Mouse (Mus musculus) ES-Bruce4 (cell line): ENCODE results near the gene Hgd. TPM values are rescaled to one million over a fixed set of nuclear protein-coding genes. Genes with fewer than 3 reads are reported as not detected.

Experiments
- H3K27ac ChIP-seq: 2 replicates; pipeline ENCODE4 v1.5.1; 2012; ENCODE audit warnings: low read length, inconsistent platforms; ENCODE audit not compliant: insufficient read depth
- H3K27me3 ChIP-seq: 2 replicates; pipeline ENCODE4 v1.6.1; 2012; ENCODE audit warnings: mild to moderate bottlenecking, low read length, inconsistent platforms; ENCODE audit not compliant: control insufficient read depth, poor library complexity, insufficient read depth, severe bottlenecking
- H3K36me3 ChIP-seq: 2 replicates; pipeline ENCODE4 v1.6.1; 2012; ENCODE audit warnings: inconsistent platforms, mild to moderate bottlenecking, low read length, moderate library complexity; ENCODE audit not compliant: control insufficient read depth, poor library complexity, insufficient read depth, severe bottlenecking
- H3K4me1 ChIP-seq: one replicate; pipeline ENCODE4 v1.8.1; 2011; ENCODE audit warnings: low read length; ENCODE audit not compliant: control insufficient read depth, insufficient read depth
- H3K4me3 ChIP-seq: 2 replicates; pipeline ENCODE4 v1.5.1; 2011; ENCODE audit warnings: low read depth, mild to moderate bottlenecking, low read length
- H3K9ac ChIP-seq: 2 replicates; pipeline ENCODE4 v1.6.1; 2012; ENCODE audit warnings: low read depth, mild to moderate bottlenecking, inconsistent platforms; ENCODE audit not compliant: poor library complexity, severe bottlenecking
- H3K9me3 ChIP-seq: replicated peaks from 2 replicates; pipeline ENCODE4 v1.6.1; 2012; ENCODE audit warnings: mild to moderate bottlenecking, low read length, inconsistent platforms; ENCODE audit not compliant: control insufficient read depth, poor library complexity, insufficient read depth, severe bottlenecking
- CTCF ChIP-seq: IDR thresholded peaks from one replicate; pipeline ENCODE4 v1.8.1; 2011; ENCODE audit warnings: low read depth, low read length
- EP300 ChIP-seq: IDR thresholded peaks from 2 replicates; pipeline ENCODE4 v1.6.1; 2011; ENCODE audit warnings: low read depth, low read length; ENCODE audit not compliant: insufficient read depth
- POLR2A ChIP-seq: IDR thresholded peaks from one replicate; pipeline ENCODE4 v1.8.1; 2011; ENCODE audit warnings: low read length; ENCODE audit not compliant: insufficient read depth
- polyA plus RNA-seq: library from polyadenylated mRNA; stranded (reverse); fragments of >200 nt; gene quantifications from 2 replicates; pipeline ENCODE4 v1.2.4, GENCODE M21; 2011; ENCODE audit warnings: low read depth; ENCODE audit not compliant: missing spikeins, insufficient read depth, insufficient read length

The Hgd gene
- polyA plus RNA-seq, 1 experiment: not detected

DNA sequence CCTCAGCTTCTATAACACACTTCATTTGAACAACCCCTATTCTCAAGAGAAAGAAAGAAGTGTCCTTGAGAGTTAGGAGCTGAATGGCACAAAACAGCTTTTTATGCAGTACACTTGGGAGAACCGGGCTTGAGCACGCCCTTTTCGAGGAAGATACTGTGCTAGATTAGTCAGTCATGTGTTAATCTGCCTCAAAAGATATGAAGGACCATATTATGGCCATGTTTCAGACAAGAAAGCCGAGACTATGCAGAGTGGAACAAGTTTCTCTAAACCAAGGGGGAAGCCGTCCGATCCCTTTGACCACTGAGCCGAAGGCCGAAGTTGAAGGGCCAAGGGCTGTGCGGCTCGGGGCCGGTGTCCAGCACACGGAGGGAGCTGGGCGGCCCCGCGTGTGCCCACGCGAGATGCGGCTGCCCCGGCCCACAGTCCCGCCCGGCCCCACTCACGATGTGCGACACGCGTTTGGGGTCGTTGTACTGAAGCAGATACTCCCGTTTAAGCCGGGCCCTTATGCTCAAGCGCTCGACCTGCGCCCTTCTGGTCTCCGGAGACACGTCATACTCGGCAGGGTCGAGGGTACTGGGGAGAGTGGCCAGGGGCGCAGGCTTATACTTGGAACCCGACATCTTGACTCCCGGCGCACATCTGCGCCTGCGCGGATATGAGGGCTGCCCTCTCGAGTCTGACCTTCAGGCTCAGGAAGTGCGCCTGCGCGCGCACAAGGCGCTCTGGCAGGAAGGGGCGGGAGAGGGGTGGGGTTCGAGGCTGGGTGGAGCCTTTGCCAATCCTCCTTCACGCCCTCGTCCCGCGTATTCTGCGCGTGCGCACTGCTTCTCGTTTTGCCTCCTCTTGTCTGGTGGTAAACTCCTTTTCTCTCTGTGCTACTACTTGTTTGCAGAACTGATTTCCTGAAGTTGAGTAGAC, 74.0 kb downstream of the Hgd start, which contains the start of gene Ndufb4:
Gene Ndufb4, minus strand, starts transcription at position 723 of the 927 bp plus-strand sequence.
- Histone ChIP-seq H3K27me3 (no peaks in the 10 kb centered on the region), H3K9ac (peak within 1 kb of the TSS; percentile 91), H3K9me3 (no peaks in the 10 kb centered on the region), H3K4me1 (no peaks in the 10 kb centered on the region), H3K4me3 (peak within 1 kb of the TSS; percentile 98), H3K27ac (peak within 1 kb of the TSS; percentile 74), H3K36me3 (peaks cover 1% of the 10 kb centered on the region; the same call in 1 of the 2 replicates)
- TF ChIP-seq CTCF (no peak), POLR2A (peak; percentile 16), EP300 (peak; percentile 28; the same call in 1 of the 2 replicates)

DNA sequence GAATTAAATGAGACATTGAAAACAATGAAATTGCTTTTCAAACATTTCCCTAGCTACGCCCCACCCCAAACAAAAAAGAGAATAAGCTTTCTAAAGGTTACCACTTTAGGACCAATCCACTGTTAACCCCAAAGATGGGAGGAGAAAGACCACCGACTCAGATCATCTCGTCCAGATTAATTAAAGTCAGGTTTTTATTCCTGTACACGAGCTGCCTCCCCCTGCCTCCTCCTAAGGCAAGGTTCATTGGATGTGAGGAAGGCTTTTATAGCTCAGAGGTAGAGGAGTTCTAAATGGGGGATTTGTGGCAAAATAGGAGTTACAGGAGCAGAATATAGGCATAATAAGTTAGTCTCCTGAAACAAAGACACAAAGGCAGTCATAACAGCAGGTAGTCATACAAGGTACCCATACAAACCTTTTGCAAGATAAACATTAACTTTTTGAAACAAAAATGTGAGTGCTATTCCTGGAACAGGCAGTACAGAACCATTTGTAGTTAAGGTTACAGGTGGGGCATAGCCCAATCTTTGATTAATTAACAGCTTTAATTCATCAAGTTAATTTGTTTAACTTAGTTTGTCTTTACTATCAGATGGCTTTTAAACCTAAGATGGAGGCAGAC, 75.0 kb downstream of the Hgd start:
- H3K4me3 ChIP-seq: no peak overlapping the region
- TF ChIP-seq EP300 (no peak), POLR2A (no peak)
- H3K27ac ChIP-seq: peak overlapping the region; percentile 74
- no peaks in the 10 kb centered on the region for H3K36me3 ChIP-seq
- H3K9ac ChIP-seq: no peak overlapping the region
- no peaks in the 10 kb centered on the region for H3K9me3 ChIP-seq
- H3K27me3 ChIP-seq: no peaks in the 10 kb centered on the region
- no peaks in the 10 kb centered on the region for H3K4me1 ChIP-seq

DNA sequence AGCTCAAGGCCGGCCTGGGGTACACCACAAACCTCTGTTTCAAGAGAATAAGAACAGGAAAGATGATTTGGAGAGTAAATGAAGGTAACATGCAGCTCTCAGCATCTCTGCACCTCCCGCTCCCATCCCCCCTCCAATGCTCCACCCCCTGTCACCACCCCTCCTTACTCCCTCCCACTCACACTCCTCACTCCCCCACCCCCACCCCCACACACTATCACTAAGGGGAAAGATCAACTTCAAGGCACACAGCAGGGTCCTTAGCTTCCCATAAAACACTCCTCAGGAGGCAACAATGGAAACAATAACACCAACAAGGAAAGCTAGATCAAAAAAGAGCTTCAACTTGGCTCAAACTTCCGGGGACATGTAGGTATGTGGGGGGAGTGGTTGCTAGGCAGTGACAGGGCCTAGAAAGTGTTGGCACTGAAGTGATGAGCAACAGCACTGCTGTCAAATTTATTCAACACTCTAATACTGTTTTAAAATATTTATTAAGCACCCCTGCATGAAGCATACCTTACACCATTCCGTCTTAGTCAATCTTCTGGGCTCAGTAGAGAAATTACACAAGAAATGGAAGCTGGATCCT, 75.9 kb downstream of the Hgd start:
- no peak overlapping the region for H3K27ac ChIP-seq
- no peaks in the 10 kb centered on the region for H3K27me3 ChIP-seq
- no peak overlapping the region for H3K9ac ChIP-seq
- TF ChIP-seq POLR2A (no peak), CTCF (no peak), EP300 (no peak)
- H3K36me3 ChIP-seq: no peaks in the 10 kb centered on the region
- H3K4me3 ChIP-seq: no peak overlapping the region
- no peaks in the 10 kb centered on the region for H3K9me3 ChIP-seq
- H3K4me1 ChIP-seq: no peaks in the 10 kb centered on the region

- Histone ChIP-seq H3K4me3 (no peak overlapping the region), H3K4me1 (no peaks in the 10 kb centered on the region), H3K27ac (no peak overlapping the region), H3K9me3 (no peaks in the 10 kb centered on the region), H3K36me3 (no peaks in the 10 kb centered on the region), H3K27me3 (no peaks in the 10 kb centered on the region), H3K9ac (no peak overlapping the region)
- no peak for TF ChIP-seq POLR2A
- TF ChIP-seq EP300: no peak
- no peak for TF ChIP-seq CTCF
Observed at GRCm38 (mm10) chr16:37656796-37657195, 76.8 kb downstream of the Hgd start.

GRCm38 (mm10) chr16:37663643-37664459, 83.9 kb downstream of the Hgd start:
- Histone ChIP-seq H3K9ac (no peak overlapping the region), H3K4me1 (no peaks in the 10 kb centered on the region), H3K9me3 (no peaks in the 10 kb centered on the region), H3K27ac (no peak overlapping the region), H3K36me3 (no peaks in the 10 kb centered on the region), H3K4me3 (no peak overlapping the region), H3K27me3 (no peaks in the 10 kb centered on the region)
- TF ChIP-seq CTCF: no peak
- no peak for TF ChIP-seq EP300
- TF ChIP-seq POLR2A: no peak
